Mouse (Mus musculus) lung, postnatal 10 days (tissue): ENCODE data around the gene Gtf2a1l.
A peak's percentile ranks its signal among the peaks of the same experiment; 100 is the strongest.

ENCODE experiments used
- DNase-seq: peaks from one replicate; pipeline ENCODE4 v3.0.0; 2021

The Gtf2a1l gene

DNA sequence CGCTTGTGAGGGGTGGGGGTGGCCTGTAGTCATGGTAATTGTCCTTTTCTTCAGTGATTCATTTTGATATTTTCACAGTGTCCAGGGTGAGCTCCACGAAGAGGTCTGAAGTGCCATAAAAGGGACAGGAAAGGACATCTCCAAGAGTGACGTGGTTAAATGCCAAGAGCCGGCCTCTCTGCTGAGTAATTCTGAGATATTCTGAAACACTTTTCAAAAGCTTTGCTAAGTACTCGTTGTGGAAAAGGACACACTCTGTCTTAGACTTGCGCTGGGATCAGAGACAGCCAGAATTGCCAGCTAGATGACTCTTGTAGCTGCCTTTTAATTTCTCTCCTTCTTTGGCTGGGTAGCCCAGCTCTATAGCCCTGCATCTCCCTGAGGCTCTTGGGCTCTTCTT, 9.9 kb upstream of the Gtf2a1l start:
- no peak for DNase-seq

GRCm38 (mm10) chr17:88666076-88666475, 2.4 kb upstream of the Gtf2a1l start:
- DNase-seq: peak; percentile 18

DNA sequence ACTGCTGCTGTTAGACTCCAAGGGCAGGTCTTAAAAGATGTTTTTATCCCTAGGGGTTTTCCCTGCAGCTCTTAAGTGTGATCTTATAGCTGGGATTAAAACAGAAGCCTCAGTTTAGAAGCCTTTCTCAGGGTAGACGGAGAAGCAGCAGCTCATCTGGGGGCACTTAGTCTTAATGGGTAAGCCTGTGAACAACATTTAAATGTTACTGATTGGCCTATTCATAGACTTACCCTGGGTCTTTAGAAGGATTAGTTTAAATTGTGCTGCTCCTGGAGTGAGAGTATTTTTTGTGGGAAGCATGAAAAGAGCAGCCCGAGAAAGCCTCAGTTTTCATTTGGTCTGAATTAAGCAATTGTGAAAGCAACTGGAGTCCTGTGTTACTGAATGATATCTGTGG, 1.5 kb downstream of the Gtf2a1l start:
- no peak for DNase-seq

DNA sequence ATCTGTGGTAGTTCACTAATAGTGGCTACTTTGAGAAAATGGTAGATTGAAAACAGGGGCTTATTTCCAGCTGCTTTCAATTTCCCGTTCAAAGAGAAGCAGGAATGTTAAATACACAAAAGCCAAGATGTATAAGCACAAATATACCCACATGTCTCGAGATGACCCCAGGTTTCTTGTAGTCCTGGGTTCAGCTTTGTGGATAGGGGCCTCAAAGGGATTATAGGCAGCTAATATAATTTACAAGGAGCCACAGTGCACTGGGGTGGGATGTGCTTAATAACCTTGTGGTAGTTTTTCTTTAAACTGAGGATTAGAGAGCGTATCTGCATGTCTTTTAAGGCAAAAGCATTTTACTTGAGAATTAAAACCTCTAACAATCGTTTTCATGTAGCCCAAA, 2.3 kb downstream of the Gtf2a1l start:
- no peak for DNase-seq

- DNase-seq: no peak
Measured at GRCm38 (mm10) chr17:88675310-88676309, 7.2 kb downstream of the Gtf2a1l start.

DNA sequence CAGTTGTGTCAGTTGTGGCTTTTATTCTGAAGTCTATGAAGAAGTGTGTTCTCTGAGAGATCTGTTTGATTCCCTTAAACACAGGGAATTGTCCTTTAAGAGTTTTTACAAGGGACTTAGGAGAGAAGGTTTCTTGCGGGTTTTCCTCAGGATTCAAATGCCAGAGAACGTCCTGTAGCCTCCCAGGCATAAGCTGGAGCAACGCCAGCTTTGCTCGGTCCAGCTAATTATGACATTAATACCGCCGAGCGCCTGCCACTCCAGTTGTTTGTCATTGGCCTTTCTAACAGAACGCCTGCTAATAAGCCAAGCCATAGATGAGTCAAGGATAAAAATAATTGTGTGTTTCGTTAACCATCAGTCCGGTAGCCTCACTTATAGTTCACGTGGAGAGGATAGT, 19.8 kb downstream of the Gtf2a1l start:
- no peak for DNase-seq

- no peak for DNase-seq
Measured at GRCm38 (mm10) chr17:88696656-88697333, 28.3 kb downstream of the Gtf2a1l start.

- DNase-seq: no peak
Measured at GRCm38 (mm10) chr17:88700901-88701300, 32.4 kb downstream of the Gtf2a1l start.

- DNase-seq: no peak
Measured at GRCm38 (mm10) chr17:88702345-88702744, 33.9 kb downstream of the Gtf2a1l start.

GRCm38 (mm10) chr17:88703112-88703511, 34.7 kb downstream of the Gtf2a1l start:
- no peak for DNase-seq

GRCm38 (mm10) chr17:88706231-88706649, 37.8 kb downstream of the Gtf2a1l start:
- DNase-seq: no peak

GRCm38 (mm10) chr17:88749646-88750045, 81.2 kb downstream of the Gtf2a1l start:
- DNase-seq: no peak

GRCm38 (mm10) chr17:88752827-88753471, 84.5 kb downstream of the Gtf2a1l start:
- peak; percentile 39 for DNase-seq

DNA sequence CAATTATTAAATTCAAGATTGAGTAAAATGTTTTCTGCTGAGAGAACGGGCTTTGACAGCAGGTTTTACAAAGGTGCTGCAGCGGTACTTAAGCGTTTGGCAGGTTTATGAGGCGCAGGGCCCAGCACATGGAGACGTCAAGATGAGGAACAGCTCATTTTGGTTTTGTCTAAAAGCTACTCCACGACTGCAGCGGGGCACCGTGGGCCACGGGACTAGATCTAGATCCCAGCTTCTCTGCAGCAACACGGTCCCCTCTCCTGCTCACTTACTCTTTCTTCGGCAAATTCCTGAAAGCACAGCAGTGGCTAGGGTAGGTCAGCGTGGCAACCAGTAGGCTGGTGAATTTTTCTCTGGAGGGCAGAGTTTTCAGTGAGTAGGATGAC, 85.0 kb downstream of the Gtf2a1l start:
- no peak for DNase-seq

- DNase-seq: no peak
Measured at GRCm38 (mm10) chr17:88755776-88756175, 87.3 kb downstream of the Gtf2a1l start.

GRCm38 (mm10) chr17:88758003-88758437, 89.6 kb downstream of the Gtf2a1l start:
- DNase-seq: no peak

GRCm38 (mm10) chr17:88763396-88764135, 95.1 kb downstream of the Gtf2a1l start:
- no peak for DNase-seq

DNA sequence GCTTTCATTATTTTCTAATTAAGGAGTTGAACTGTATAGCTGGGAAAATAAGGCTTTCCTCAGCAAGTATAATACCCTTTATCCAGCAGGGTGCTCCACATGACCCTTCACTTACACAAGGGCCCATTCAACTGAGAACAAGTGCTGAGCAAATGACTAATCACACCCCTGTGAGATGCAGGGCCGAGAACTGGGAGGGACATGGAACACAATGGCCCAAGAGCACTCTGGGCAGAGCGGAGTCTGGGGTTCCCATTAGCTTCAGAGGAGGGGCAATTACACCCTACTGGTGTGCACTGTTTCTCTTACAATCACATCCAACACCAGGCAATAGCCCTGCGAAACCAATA, 95.7 kb downstream of the Gtf2a1l start:
- no peak for DNase-seq
